Mouse (Mus musculus): ENCODE measurements around the gene Cmss1.

The Cmss1 gene

DNA sequence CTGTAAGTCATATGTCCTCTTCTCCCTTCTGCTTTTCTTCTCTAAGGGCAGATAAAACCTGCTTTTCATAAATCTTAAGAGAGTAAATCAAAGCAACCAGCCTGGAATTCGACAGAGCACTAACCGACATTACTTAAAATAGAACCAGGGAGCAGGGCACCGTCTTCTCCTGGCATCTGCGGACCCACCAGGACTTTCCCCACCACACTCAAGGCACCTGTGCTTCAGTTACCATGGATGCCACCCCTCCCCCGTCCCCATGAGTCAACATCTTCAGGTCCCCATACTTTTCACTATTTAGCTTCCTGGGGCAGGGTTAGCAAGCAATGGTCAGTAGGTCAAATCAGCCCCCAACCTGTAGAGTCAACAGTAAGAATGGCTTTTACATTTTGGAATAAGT, 177.7 kb downstream of the Cmss1 start:
- DNase-seq (ENCODE audit: low read depth, low spot score): no peak

DNA sequence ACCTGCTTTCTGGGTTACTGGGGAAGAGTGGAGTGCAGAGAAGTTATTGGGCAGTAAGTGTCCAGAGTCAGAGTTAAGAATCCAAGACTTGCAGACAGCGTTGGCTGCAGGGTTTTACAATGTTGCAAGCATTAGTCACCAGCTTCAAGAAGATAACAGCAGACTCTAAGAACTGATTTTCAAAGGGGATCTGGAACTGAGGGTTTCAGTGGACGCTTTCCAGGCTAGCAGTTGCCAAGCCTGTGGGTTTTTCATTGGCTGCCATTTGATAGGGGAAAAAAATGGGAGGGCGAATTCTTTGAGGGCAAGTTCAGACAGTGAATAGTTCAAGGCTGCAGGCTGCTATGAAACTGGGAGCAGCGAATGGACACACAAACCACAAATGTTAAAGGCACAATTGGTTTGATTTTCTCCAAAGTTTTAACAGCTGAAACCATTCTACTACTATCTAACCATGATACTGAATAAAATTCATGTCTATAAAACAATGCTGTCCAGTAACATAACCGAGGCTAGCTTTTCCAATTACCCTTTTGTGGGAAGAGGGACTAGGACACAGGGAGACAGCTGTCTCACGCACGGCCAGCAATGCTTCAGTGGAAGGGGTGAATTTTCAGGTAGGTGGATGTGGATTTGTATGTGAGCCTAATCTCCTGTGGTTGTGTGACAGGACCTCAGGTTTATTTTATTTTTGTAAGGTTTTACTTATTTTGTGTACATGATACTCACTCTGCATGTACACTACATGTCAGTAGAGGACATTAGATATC, 179.0 kb downstream of the Cmss1 start:
- no peak for DNase-seq (ENCODE audit: low read depth, low spot score)

DNA sequence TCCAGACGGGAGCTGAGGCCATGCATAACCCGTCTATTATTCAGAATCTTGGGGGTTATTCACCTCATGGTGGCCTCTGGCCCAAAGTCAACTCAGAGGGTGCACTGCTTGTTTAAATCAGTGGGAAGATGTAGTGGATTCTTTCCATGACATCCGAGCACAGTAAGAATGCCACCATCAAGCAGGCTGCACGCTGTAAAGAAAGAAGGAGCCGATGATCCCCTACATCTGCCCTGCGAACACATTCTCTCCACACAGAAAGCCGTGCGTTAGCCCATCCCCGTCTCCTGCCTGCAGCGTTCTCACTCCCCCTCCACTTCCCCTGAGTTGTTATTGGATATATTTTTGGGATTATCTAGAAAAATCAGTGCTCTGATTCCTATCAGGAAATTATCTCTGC, 180.0 kb downstream of the Cmss1 start:
- no peak for DNase-seq (ENCODE audit: low read depth, low spot score)

DNA sequence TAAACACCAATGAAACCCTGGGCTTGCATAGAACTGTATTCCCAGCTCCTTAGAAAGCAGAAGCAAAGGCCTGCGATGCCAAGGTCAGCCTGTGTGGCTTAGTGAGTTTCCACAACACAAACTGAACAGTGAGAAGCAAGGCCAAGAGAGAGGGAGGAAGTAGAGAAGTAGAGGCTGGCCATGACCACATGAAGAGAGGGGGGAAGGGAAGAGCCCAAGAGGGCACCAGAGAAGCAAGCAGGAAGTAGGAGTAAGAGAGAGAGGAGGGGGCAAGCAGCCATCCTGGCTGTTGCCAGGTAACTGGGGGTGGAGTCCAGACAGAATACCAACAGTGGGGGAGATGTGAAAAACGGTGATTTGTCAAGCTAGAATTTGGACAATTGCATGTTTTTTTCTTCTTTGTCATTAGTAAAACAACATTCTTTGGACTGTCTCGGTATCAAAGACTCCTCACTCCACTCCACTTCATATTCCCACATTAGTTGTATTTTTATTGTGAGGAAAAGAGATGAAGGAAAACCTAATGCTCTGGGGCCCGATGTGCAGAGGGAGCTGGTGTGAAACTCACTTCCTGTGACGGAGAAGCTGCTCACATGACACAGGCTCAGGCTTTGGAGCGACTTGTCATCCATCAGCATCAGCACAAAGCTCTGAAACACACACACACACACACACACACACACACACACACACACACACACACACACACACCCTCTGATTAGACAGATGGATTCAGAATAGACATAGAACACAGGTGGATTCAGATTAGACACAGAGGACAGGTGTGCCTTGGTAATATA, 183.5 kb downstream of the Cmss1 start:
- DNase-seq (ENCODE audit: low read depth, low spot score): no peak

DNA sequence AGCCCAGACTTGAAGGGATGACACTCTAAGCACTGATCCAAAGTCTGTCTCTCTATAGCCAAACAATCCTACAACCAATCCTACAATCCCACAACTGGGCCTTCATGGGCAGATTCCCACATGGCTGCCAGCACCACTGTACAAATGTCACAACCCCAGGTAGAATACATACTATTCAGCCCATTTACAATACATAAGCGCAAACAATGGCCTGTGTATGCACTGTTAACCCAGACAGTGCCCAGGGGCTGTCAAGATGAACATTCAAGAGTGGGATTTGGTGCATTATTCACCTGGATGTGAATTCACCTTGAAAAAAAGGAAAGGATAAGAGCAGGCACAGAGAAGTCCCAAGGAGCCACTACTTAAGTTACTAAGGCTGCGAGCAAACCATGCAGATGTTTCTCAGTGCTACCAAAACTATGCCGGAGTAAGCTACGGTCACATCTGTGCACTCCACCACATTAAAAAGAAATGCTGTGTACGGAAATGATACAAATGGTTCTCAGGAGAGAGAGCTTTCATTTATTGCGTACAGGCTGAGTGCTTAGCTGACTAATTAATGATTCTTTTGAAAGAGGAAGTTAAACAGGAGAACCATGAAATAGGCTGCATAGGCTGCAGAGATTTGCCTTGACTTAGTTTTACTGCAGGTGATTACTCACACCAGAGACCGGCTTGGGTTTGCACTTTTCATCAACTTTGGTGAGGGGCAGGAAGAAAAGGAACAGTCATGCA, 184.8 kb downstream of the Cmss1 start:
- no peak for DNase-seq (ENCODE audit: low read depth, low spot score)

DNA sequence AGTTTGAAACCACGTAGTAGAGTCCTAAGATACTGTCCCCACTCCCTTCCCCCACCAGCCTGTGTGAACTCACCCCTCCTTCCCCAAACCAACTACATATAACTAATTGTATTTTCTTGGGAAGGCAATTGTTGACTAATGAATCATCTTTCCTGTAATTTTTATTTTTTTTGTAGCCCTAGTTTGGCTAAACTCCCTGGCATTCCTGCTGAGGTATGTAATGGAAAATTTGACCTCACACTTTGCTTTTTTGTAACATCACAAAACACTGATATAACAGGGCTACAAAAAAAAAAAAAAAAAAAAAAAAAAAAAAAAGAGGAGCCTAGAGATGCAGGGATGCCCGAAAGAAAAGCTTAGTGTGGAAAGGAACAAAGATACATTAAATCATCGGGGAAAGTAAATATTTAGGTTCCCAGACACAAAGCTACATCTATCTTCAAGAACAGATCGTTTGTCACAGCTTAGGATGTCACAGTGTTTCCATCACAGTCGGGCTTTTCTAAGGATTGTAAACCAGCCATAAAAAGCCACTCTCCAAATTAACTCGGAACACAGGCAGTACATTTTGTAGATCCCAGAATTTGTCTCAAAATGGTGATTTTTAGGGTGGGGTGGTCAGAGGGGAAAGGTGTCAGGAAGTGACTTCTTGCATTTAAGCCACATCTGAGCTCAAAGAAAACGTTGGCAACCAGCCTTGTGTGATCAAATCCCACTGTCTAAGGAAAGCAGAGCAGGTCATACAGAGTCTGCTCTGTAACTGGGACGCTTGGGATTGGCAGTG, 185.7 kb downstream of the Cmss1 start:
- no peak for DNase-seq (ENCODE audit: low read depth, low spot score)

DNA sequence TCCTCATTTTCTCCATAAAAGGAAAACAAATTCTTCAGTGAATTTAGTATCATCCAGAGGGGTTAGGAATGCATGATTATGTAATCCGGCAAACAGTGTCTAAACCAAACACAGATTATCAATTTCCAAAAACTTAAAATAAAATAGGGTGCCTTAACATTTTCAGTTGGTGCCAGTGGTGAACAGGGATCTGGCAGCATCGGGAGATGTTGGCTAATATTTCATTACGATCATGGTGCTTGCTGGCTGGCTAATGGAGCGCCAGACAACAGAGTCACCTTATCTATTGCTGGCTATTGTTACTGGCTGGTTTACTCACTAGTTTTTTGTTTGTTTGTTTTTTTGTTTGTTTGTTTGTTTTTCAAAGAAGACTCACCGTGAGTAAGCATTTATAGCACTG, 186.8 kb downstream of the Cmss1 start:
- DNase-seq (ENCODE audit: low read depth, low spot score): no peak

DNA sequence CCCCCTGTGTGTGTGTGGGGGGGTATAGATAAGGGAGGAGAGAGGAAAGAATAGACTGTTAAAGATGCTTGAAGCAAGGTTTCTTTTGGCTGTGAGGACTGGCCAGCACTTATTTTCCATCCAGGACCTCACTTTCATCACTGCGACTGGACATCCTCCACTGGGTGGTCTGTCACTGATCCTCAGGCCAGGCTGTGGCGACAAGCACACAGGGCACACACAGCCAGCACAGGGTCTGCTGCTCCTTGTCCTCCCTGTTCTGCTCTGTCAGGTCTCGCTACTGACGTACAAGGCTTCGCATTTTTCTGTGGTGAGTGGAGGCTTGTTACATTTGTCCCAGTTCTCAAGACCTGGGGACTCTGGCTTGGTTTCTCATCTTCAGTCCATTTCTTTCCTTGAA, 187.3 kb downstream of the Cmss1 start:
- DNase-seq (ENCODE audit: low read depth, low spot score): no peak

DNA sequence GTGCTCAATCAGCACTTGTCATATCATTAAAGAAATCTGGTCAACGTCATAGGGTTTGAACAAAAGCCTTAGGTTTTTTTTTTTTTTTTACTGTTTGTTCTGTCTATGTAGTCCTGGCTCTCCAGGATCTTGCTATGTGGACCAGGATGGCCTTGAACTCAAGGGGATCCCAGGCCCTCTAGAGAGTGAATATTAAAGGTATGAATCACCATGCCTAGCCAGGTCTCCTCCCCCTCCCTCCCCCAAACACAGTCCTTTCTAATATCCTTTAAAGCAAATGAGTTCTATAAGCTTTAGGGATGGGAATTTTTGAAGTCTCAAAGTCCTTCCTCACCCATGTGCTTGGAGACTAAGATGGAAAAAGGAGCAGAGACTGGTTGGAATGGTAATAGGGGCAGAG, 188.7 kb downstream of the Cmss1 start:
- no peak for DNase-seq (ENCODE audit: low read depth, low spot score)

DNA sequence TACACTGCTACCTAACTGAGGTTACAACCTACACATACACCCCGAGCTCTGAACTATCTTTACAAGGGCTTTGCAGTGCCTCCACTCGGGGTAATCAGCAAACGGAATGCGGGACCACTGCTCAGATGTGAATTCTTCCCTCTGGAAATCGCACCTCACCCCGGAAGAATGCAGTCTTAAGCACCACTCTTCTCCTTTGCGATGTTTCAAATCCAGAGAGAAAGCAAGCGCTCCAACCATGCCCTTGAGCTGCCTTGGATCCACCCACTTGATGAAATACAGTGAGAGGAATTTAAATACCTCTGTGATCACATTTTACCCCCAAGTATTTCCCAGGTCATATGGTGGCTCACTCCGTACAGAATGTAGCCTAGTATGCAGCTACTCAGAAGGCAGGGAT, 189.6 kb downstream of the Cmss1 start:
- no peak for DNase-seq (ENCODE audit: low read depth, low spot score)

DNA sequence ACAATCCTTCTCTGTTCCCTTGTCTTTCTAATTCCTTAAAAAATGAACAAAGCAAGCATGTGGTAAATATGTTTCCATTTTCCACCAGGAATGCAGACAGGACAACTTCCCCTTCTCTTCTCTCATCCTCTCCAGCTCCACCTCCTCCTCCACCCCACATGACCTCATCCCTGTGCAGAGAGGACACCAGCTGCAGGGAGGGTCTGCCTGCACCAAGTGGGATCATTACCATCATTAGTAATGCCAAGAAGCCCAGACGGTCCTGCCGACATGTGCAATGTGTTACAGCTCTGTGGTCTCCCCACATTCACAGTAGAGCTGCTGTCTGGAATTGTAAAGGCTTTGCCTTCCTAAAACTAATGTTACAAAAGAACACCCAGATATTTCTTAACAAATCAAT, 190.6 kb downstream of the Cmss1 start:
- no peak for DNase-seq (ENCODE audit: low read depth, low spot score)

DNA sequence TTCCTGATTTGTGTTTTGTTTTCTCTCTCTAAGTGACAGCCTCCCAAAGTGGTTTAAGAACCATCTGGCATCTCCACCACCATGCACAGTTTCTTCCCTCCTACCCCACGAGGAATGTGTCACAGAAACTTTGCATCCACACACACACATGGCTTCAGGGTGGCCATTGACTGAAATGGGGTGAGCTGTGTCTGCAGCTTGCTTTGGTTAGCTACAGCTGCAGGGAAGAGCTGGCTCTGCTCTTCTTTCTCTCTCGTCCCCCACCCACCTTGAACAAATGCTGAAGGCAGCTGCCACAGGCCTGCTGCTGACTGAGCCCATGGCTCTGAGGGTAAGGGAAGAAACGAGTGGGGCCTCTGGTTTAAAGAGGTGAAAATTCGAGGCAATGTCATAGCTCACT, 193.9 kb downstream of the Cmss1 start:
- DNase-seq (ENCODE audit: low read depth, low spot score): no peak

DNA sequence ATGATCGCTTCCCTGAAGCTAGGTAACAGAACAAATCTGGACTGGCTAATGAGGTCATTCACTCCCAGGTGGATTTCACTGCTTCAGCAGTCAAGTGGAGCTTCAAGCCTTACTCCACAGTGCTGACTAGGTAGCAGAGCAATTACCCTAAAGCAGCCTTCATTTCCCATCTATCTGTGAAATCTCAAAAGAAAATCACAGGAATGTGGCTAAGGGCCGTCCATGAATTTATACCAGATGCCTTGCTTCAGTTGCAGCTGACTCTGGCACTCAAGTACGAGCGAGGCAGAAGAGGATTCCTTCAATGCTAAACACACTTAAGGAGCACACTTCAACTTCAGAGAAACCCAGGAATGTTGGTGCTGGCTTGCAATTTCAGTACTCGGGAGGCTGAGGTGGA, 202.8 kb downstream of the Cmss1 start:
- no peak for DNase-seq (ENCODE audit: low read depth, low spot score)

DNA sequence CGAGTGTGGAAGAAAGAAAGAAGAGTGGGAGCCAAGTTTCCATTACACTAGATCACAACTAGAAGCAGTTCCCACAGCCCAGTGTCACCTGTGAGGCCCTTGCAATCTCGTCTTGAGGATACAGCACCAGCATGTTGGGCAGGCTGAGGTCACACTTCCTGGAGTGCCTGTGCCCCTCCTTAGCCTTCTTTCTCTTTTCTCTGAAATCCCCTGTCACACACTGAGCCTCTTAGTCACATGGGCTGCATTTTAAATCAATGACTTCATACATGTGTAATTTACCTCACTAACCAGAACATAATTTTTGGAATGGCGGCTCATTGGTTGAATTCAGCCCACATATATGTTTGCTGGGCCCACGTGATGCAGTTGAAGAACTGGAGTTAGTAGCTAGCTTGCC, 203.8 kb downstream of the Cmss1 start:
- no peak for DNase-seq (ENCODE audit: low read depth, low spot score)

DNA sequence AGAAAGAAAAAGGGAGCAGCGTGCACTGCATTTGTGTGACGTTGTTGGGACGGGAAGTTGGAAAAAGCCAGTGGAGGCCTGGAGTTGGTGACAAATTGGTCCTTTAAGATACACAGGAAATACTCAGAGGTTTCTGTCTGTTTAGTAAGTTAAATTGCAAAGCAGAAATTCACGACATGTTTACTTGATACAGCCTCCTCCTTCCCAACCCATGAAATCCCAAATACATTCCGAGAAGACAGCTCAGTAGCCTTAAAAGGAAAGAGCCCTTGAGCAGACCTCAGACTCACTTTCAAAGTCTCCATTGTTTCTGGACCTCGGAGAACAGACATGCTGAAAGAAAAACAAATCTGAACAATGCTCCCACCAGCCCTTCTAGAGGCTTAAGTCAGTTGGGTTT, 205.0 kb downstream of the Cmss1 start:
- DNase-seq (ENCODE audit: low read depth, low spot score): no peak

DNA sequence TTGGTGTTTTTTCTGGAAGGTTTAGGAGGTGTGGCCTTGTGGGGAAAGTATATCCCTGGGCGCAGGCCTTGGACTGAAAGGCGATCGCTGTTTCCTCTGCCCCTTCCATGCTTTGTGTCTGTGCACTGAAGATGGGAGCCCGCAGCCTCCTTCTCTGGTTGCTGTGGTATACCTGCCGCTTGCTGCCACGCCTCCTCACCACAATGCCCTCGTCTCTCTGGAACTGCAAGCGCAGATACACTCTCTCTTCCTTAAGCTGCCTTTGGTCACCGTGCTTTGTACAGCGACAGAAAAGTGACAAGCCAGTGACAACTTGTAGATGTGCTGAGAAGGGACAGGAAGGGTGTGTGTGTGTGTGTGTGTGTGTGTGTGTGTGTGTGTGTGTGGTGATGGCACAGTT, 207.1 kb downstream of the Cmss1 start:
- DNase-seq (ENCODE audit: low read depth, low spot score): no peak

DNA sequence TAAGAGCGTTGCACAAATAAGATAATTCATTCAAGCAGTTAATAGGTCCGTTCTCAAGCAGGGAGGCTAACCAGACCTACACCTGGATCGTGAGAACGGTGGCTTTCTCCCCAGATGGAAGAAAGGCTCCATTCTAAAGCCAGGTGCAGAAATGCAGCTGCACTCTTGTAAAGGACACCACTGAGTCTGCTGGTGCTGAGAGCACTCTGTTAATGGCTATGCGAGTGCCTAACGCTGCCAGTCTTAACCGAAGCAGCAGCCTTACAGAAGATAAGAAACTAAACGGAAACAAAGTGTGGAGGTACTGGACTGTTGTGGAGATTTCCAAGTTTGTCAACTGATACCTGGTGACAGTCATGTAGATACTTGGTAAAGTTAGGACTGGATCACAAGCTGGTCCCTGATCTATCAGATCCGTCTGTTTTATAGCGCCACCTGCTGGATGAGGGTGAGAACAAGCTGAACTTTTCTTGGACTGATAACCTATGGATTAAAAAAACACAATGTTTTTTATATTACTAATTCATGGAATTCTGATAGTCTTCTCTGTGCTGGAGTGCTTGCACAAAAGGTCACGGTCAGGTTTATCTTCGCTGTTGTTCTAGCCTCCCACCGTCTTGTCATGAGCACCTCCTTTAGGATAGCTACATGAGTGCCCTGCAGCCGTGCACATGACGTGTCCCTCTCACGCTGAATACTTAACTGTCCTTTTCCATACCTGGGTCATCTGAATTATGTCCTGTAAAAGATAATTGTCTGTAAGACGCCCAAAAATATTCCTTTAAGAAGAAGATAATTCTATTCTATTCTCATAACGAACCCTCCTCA, 208.1 kb downstream of the Cmss1 start:
- no peak for DNase-seq (ENCODE audit: low read depth, low spot score)

DNA sequence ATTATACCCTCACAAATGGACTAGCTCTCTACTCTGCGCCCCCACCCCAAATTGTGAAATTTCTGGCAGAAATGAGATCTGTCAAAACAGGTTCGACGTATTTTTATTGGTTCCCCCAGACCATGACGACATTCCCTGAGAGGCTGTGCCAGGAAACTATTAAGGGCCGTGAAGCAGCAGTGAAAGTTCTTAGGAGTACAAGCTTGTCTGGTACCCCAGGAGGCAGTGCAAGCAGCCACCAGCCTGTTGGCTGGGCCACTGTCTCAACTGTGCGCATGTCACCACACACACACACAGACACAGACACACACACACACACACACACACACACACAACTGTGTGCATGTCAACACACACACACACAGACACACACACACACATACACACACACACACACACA, 208.8 kb downstream of the Cmss1 start:
- no peak for DNase-seq (ENCODE audit: low read depth, low spot score)

DNA sequence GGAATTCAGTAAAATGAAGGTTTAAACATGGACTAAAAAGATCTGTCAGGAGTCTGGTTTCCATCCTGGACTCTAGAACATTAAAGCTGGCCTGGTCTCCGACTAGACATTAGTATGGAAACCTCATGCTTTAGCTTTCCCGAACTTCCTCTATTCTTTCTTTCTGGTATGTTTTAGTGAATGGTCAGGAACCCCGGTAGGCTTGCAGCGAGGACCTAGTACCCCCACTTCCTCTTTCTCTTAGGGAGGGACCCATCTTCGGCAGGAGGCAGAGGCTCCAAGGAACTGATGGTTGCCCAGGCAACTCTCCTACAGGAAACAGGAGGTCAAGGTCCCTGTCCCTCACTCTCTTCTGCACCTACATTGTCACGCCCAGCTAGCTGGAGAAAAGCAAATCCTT, 210.4 kb downstream of the Cmss1 start:
- DNase-seq (ENCODE audit: low read depth, low spot score): no peak

DNA sequence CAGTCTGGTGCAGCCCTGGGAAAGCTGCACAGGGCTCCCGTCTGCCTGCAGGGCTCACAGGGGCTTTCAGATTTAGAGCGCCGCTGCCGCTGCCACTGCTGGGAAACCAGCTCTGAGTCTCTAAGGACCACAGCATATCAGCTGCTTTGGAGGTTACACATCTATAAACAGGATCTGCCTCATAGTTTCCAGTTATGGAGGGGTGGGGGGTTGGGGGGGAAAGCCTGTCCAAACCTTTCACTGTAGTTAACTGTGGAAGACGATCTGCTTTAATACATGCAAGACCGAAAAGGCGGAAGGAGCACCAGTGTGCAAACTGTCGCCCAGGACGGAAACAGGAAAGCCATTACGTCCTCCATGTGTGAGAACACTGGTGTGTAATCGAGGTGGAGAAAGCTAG, 213.5 kb downstream of the Cmss1 start:
- DNase-seq (ENCODE audit: low read depth, low spot score): no peak

DNA sequence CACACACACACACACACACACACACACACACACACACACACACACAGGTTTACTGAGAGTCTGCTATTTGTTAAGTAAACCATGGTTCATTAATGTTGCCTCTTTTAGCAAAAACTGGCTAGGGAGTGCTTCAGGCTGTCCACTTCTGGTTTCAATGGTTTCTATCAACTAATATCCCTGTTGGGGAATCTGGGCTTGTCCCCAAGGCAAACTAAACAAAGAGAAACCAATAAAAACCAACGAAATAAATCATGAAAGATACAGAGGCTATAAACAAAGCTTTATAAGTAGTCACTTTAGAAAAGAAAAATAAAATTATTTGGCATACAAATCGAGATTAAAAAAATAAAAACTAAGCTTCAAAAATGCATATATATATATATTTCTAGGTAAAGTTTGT, 214.2 kb downstream of the Cmss1 start:
- no peak for DNase-seq (ENCODE audit: low read depth, low spot score)
